Mouse (Mus musculus) intestine, postnatal 0 days (tissue): Measurements from ENCODE around the gene Gbp2. TPM values are rescaled to one million over a fixed set of nuclear protein-coding genes. Genes with fewer than 3 reads are reported as not detected.

Experiments
- ATAC-seq: fragments of 200-750 bp; cut with Nextera tagmentation; 2 replicates; pipeline ENCODE4 v1.8.0; 2017; ENCODE audit warnings: mild to moderate bottlenecking, moderate TSS enrichment, moderate library complexity
- H3K27ac ChIP-seq: fragments of 300-500 bp; sonication (generic); 2 replicates; pipeline ENCODE4 v1.5.1; 2014; ENCODE audit warnings: mild to moderate bottlenecking, low read depth, low read length, moderate library complexity
- H3K27me3 ChIP-seq: fragments of 300-500 bp; sonication (generic); replicated peaks from 2 replicates; pipeline ENCODE4 v1.6.1; 2014; ENCODE audit warnings: low read length, mixed read lengths; ENCODE audit not compliant: control insufficient read depth, insufficient read depth
- H3K36me3 ChIP-seq: fragments of 300-500 bp; sonication (generic); 2 replicates; pipeline ENCODE4 v1.6.1; 2014; ENCODE audit warnings: mild to moderate bottlenecking, moderate library complexity; ENCODE audit not compliant: control insufficient read depth, insufficient read depth
- H3K4me1 ChIP-seq: fragments of 300-500 bp; sonication (generic); replicated peaks from 2 replicates; pipeline ENCODE4 v1.6.1; 2014; ENCODE audit warnings: antibody characterized with exemption, low read length, mixed read lengths; ENCODE audit not compliant: control insufficient read depth, insufficient read depth
- H3K4me2 ChIP-seq: fragments of 300-500 bp; sonication (generic); replicated peaks from 2 replicates; pipeline ENCODE4 v1.6.1; 2014; ENCODE audit warnings: low read depth, mild to moderate bottlenecking, moderate library complexity
- H3K4me3 ChIP-seq: fragments of 300-500 bp; sonication (generic); 2 replicates; pipeline ENCODE4 v1.5.1; 2014; ENCODE audit warnings: low read depth, low read length
- H3K9ac ChIP-seq: fragments of 300-500 bp; sonication (generic); 2 replicates; pipeline ENCODE4 v1.6.1; 2014; ENCODE audit warnings: mild to moderate bottlenecking, low read depth, low read length
- H3K9me3 ChIP-seq: fragments of 300-500 bp; sonication (generic); 2 replicates; pipeline ENCODE4 v1.6.1; 2016; ENCODE audit warnings: mixed run types; ENCODE audit not compliant: control insufficient read depth
- CTCF ChIP-seq: sonication (generic); IDR thresholded peaks from 2 replicates; pipeline ENCODE4 v1.5.1; 2016; ENCODE audit warnings: low read depth, mild to moderate bottlenecking, control low read depth, antibody characterized with exemption, moderate library complexity
- WGBS: fragments of 180-500 bp; shearing (Covaris S2); extraction: QIAGEN DNeasy Blood & Tissue Kit; methylation state at CpG from one replicate; pipeline ENCODE4 v1.1.7; 2014; 5-methylcytosine and 5-hydroxymethylcytosine counted together
- polyA plus RNA-seq: library from polyadenylated mRNA; unstranded; fragments of >200 nt; fragmentation: Nextera tagmentation; extraction: Ambion mirVana; gene quantifications from 2 replicates; pipeline ENCODE4 v1.2.1, GENCODE M21; 2015

Gbp2 gene
- polyA plus RNA-seq, 1 experiment from 2014 or later: 5.0 TPM

DNA sequence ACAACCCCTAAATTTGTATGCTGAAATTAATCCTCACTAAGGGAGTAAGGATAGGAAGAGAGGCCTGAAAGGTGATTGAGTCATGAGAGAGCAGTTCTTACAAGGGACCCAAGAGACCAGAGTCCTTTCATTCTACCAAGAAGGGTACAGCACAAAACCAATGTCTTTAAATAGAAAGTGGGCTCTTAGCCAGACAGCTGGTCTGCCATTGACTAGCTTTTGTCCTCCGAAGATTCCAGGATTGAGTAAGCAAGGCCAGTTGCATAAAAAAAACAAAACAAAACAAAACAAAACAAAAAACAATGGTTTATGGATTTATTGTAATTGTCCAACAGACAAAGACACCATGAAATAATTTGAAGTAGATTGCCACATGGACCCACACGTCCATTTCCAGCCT, 31.5 kb upstream of the Gbp2 start:
- H3K9me3 ChIP-seq: no peaks in the 10 kb centered on the region
- no peaks in the 10 kb centered on the region for H3K36me3 ChIP-seq
- no peak overlapping the region for H3K27ac ChIP-seq
- no peak for ATAC-seq
- H3K9ac ChIP-seq: no peak overlapping the region
- H3K4me1 ChIP-seq: no peaks in the 10 kb centered on the region
- WGBS: 45% methylated on average over 2 of the region's 2 CpGs
- no peak for TF ChIP-seq CTCF
- no peak overlapping the region for H3K4me2 ChIP-seq
- H3K27me3 ChIP-seq: no peaks in the 10 kb centered on the region
- no peak overlapping the region for H3K4me3 ChIP-seq

DNA sequence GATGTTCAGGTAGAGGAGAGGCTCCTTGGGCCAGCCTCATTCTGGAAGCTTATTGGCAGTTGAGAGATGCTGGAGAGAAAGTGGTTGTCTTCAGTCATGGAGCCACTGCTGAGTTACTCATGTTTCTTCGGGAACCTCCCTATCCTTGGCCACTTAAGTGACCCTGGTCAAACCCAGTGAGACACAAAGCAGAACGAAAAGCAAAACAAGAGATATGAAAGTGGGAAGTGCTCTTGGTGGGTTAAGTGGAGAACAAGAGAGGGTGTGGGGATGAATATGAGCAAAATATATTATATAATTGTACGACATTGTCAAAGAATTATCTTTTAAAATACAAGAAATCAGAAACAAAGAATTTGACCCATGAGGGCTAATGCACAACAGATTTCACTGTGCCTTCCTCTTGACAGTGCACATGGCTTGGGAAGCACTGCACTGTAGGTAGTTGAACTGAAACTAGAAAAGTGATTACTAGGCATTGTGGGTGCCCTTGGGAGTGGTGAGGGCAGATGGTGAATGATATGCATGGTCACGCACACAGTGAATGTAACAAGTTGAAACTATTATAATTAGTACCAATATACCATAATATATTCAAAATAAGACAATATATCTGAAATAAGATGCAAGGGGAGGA, 29.9 kb upstream of the Gbp2 start:
- Histone ChIP-seq H3K4me1 (no peaks in the 10 kb centered on the region), H3K36me3 (no peaks in the 10 kb centered on the region), H3K27me3 (no peaks in the 10 kb centered on the region), H3K9ac (no peak overlapping the region), H3K9me3 (no peaks in the 10 kb centered on the region), H3K4me3 (no peak overlapping the region), H3K27ac (no peak overlapping the region), H3K4me2 (no peak overlapping the region)
- no peak for ATAC-seq
- WGBS: 73% methylated on average over 4 of the region's 4 CpGs
- no peak for TF ChIP-seq CTCF

- Histone ChIP-seq H3K4me2 (no peak within 1 kb of the TSS), H3K9me3 (no peaks in the 10 kb centered on the region), H3K9ac (no peak within 1 kb of the TSS), H3K27me3 (no peaks in the 10 kb centered on the region), H3K27ac (no peak within 1 kb of the TSS), H3K36me3 (no peaks in the 10 kb centered on the region), H3K4me3 (no peak within 1 kb of the TSS), H3K4me1 (no peaks in the 10 kb centered on the region)
- TF ChIP-seq CTCF: no peak
- no peak for ATAC-seq
- WGBS: 23% methylated on average over 1 of the region's 1 CpGs
Measured at GRCm38 (mm10) chr3:142594547-142594946, 25.9 kb upstream of the Gbp2 start, which contains the start of gene Gbp2b. Gene Gbp2b (plus strand): TSS chr3:142594847.

GRCm38 (mm10) chr3:142597923-142598322, 22.5 kb upstream of the Gbp2 start:
- no peaks in the 10 kb centered on the region for H3K9me3 ChIP-seq
- WGBS: 76% methylated on average over 3 of the region's 3 CpGs
- H3K36me3 ChIP-seq: no peaks in the 10 kb centered on the region
- H3K4me2 ChIP-seq: no peak overlapping the region
- H3K27me3 ChIP-seq: no peaks in the 10 kb centered on the region
- no peak overlapping the region for H3K4me3 ChIP-seq
- no peaks in the 10 kb centered on the region for H3K4me1 ChIP-seq
- H3K27ac ChIP-seq: no peak overlapping the region
- no peak for ATAC-seq
- H3K9ac ChIP-seq: no peak overlapping the region
- TF ChIP-seq CTCF: no peak

DNA sequence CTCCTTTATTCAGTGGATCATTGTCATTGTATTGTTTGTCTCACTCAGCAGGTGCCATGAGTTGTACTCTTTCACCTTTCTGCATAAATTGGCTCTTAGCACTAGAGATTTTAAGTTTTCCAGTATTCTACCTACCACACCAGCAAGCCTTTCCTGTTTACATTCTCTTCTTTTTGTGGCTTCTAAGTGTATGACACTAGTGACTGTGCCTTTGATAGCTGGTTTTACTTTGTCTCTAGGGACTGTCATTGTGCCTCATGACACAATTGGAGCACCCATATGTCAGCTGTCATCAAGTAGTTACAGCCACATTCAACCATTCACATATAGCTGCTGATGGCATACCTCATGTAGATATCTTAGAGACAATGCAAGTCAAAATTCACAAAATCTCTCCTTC, 18.7 kb upstream of the Gbp2 start:
- H3K27me3 ChIP-seq: no peaks in the 10 kb centered on the region
- no peak for ATAC-seq
- H3K9me3 ChIP-seq: no peaks in the 10 kb centered on the region
- TF ChIP-seq CTCF: no peak
- H3K9ac ChIP-seq: no peak overlapping the region
- no peaks in the 10 kb centered on the region for H3K4me1 ChIP-seq
- no peaks in the 10 kb centered on the region for H3K36me3 ChIP-seq
- H3K27ac ChIP-seq: no peak overlapping the region
- no peak overlapping the region for H3K4me3 ChIP-seq
- H3K4me2 ChIP-seq: no peak overlapping the region

GRCm38 (mm10) chr3:142618658-142619057, 1.7 kb upstream of the Gbp2 start:
- TF ChIP-seq CTCF: no peak
- no peak overlapping the region for H3K4me3 ChIP-seq
- no peak for ATAC-seq
- H3K4me2 ChIP-seq: no peak overlapping the region
- H3K27me3 ChIP-seq: peaks cover 17% of the 10 kb centered on the region; the same call in 1 of the 2 replicates
- H3K4me1 ChIP-seq: no peaks in the 10 kb centered on the region
- H3K9ac ChIP-seq: no peak overlapping the region
- WGBS: 74% methylated on average over 3 of the region's 3 CpGs
- H3K9me3 ChIP-seq: no peaks in the 10 kb centered on the region
- H3K36me3 ChIP-seq: no peaks in the 10 kb centered on the region
- no peak overlapping the region for H3K27ac ChIP-seq

DNA sequence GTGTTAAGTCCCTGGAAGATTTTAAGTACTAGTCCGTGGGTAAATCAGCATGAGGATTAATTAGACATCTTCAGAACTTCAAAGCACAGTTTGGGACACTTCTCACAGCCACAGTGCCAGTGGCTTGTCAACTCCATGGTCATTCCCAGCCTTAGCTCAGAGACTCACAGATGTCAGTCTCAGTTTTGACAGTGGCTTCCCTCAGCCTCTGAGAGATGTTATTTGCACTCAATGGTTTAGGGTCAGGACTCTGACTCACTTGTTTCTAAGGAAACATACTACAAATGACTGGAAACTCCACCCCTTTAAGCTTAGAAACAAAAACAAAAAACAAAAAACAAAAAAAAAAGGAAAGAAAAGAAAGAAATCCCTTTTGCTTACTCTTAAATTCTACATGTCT, 796 bp upstream of the Gbp2 start:
- WGBS: 55% methylated on average over 1 of the region's 1 CpGs
- no peak for ATAC-seq

More for the DNA sequence above, 796 bp upstream of the Gbp2 start:
- no peak for TF ChIP-seq CTCF
- Histone ChIP-seq H3K4me1 (no peaks in the 10 kb centered on the region), H3K9ac (no peak overlapping the region), H3K4me3 (no peak overlapping the region), H3K27ac (no peak overlapping the region), H3K36me3 (no peaks in the 10 kb centered on the region), H3K9me3 (no peaks in the 10 kb centered on the region), H3K4me2 (no peak overlapping the region), H3K27me3 (peaks cover 17% of the 10 kb centered on the region; the same call in 1 of the 2 replicates)
